In the genomic region with DNA sequence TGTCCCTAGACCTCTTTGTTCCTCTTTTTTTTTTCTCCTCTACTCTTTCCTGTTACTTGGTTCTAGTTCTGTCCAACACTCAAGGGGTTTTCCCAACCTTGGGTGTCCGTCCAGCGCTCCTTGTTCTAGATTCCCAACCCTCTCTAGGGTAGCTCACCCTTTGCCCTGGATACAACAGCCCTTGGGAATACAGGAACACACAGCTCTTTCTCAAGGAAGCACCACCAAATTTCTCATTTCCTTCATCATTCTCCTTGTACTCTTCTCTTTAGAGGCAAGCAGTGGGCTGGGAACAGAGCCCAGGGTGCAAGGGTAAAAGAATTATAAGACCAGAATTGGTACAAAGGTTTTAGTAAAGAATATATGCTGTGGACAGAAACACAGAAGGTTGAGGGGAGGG, we compare ENCODE assay signal across 17 mouse cellular contexts.
"Had no signal": no experiment of that assay in that cellular context is flagged by ENCODE, and none has a peak within 500 bp of the region (broad histone marks: within the 10 kb centered on the region; RNA-seq: fewer than 3 reads in every experiment).

No protein-coding gene starts in this region.

- H3K9me3 ChIP-seq: lung, embryonic 15.5 days; megakaryocyte, embryonic 14.5 days; midbrain, embryonic 13.5 days; midbrain, embryonic 15.5 days; neural tube, embryonic 12.5 days; stomach, embryonic 15.5 days had no signal

- H3K27me3 ChIP-seq: lung, embryonic 15.5 days; midbrain, embryonic 15.5 days; neural tube, embryonic 12.5 days; stomach, embryonic 15.5 days had no signal

- H3K4me2 ChIP-seq: lung, embryonic 15.5 days; midbrain, embryonic 11.5 days; midbrain, embryonic 13.5 days; midbrain, embryonic 15.5 days; neural tube, embryonic 12.5 days; stomach, embryonic 15.5 days had no signal

- H3K27ac ChIP-seq: lung, embryonic 15.5 days; macrophage; midbrain, embryonic 13.5 days; midbrain, embryonic 15.5 days; neural tube, embryonic 12.5 days; stomach, embryonic 15.5 days; stomach, postnatal 0 days had no signal

- H3K9ac ChIP-seq: lung, embryonic 15.5 days; midbrain, embryonic 13.5 days; midbrain, embryonic 15.5 days; neural tube, embryonic 12.5 days; stomach, embryonic 15.5 days had no signal

- DNase-seq: lung, adult 2 months; lung, postnatal 14 days; lung, postnatal 36 days; right cerebral cortex, postnatal 14 days; thymus, adult 2 months; thymus, postnatal 25 days; thymus, postnatal 4 days had no signal

- ATAC-seq: lung, postnatal 0 days; midbrain, embryonic 13.5 days; midbrain, embryonic 15.5 days had no signal

- H3K4me3 ChIP-seq: lung, embryonic 15.5 days; megakaryocyte, embryonic 14.5 days; midbrain, embryonic 13.5 days; midbrain, embryonic 15.5 days; neural tube, embryonic 12.5 days; stomach, embryonic 15.5 days had no signal

- H3K4me1 ChIP-seq: lung, embryonic 15.5 days; midbrain, embryonic 13.5 days; midbrain, embryonic 15.5 days; neural tube, embryonic 12.5 days; stomach, embryonic 15.5 days had no signal

- H3K36me3 ChIP-seq: lung, embryonic 15.5 days; midbrain, embryonic 13.5 days; midbrain, embryonic 15.5 days; neural tube, embryonic 12.5 days; stomach, embryonic 15.5 days had no signal
